Mouse (Mus musculus): ENCODE data around the gene Sft2d1.

DNA sequence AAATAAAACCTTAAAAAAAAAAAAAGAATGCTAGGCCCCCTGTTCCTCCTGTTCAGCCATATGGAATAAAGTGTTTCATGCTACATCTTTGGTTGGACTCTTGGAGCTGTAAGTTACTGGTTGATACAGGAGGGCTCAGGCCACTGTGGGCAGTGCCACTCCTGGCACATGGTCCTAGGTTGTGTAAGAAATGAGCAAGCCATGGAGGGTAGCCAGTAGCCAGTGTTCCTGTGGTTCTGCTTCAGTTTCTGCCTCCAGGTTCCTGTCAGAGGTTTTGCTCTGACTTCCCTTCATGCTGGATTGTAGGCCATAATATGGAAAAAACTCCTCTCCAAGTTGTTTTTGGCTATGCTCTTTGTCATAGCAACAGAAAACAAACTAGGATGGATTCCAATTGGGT lies 20.2 kb upstream of the Sft2d1 start:
- no peak for TF ChIP-seq POLR2A (IDR thresholded peaks at IDR 0.05; ENCODE audit: insufficient read depth, low read depth, low read length)
- no peak for TF ChIP-seq CTCF (IDR thresholded peaks at IDR 0.05; ENCODE audit: insufficient read depth, low read depth, low read length)

Data from olfactory bulb, adult 2 months (tissue).